Mouse (Mus musculus): ENCODE data around the gene Cd28. TPM values are rescaled to one million over a fixed set of nuclear protein-coding genes. Genes with fewer than 3 reads are reported as not detected.

Gene Cd28
- polyA plus RNA-seq (2012; rRNA removed) (0.24 and 0.45 TPM in 2 replicates), polyA plus RNA-seq (2014; fragmentation: Nextera tagmentation; extraction: Ambion mirVana) (0.25 and 0.57 TPM in 2 replicates)

DNA sequence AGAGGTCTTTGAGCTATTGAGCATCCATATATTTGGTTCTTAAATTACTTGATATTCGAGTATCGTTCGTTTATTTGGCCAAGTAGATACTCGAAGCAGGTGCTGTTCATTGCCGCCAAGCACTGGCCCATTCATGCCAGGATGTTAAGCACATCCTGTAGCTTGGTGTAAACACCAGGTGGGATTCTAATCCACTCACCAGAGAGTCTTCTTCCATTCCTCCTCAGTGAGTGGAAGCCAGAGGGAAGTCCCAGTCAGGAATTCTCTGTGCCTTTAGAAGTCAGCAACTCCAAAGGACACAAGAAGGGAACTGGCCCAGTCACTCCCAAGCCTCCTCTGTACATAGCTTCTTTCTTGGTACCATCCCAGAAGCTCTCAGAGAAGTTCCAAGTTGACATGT is at the start of gene Cd28:
Gene Cd28 (plus strand): TSS at position 234 of the 400 bp plus-strand sequence.
- H3K27me3 ChIP-seq (ENCODE audit: control insufficient read depth, insufficient read depth, low read length) = no peaks in the 10 kb centered on the region
- WGBS = 77% methylated on average over 5 of the region's 5 CpGs
- ATAC-seq (ENCODE audit: low FRiP score, low read depth) (no peak), DNase-seq (ENCODE audit: low spot score) (no peak)
- peak within 1 kb of the TSS; percentile 26; the same call in 1 of the 2 replicates for H3K27ac ChIP-seq (replicated peaks; ENCODE audit: low read depth, low read length)
- no peaks in the 10 kb centered on the region for H3K9me3 ChIP-seq (ENCODE audit: control insufficient read depth, low read length)
- H3K4me1 ChIP-seq (ENCODE audit: control insufficient read depth, insufficient read depth, low read length) = no peaks in the 10 kb centered on the region
- H3K9ac ChIP-seq (ENCODE audit: low read depth, low read length, severe bottlenecking) = no peak within 1 kb of the TSS
- H3K4me2 ChIP-seq (replicated peaks; ENCODE audit: low read depth, low read length, severe bottlenecking) = no peak within 1 kb of the TSS
- H3K36me3 ChIP-seq (ENCODE audit: control insufficient read depth, insufficient read depth, low read length) = no peaks in the 10 kb centered on the region
- no peak within 1 kb of the TSS for H3K4me3 ChIP-seq (replicated peaks; ENCODE audit: low read length)
- no peak for TF ChIP-seq POLR2A (IDR thresholded peaks at IDR 0.05; ENCODE audit: borderline replicate concordance, extremely low read depth, insufficient read depth, insufficient read length)

- DNase-seq (ENCODE audit: low spot score) (peak; percentile 80), ATAC-seq (ENCODE audit: low FRiP score, low read depth) (peak; percentile 53; the same call in 1 of the 2 replicates)
- Histone ChIP-seq H3K27me3 (ENCODE audit: control insufficient read depth, insufficient read depth, low read length) (no peaks in the 10 kb centered on the region), H3K9ac (ENCODE audit: low read depth, low read length, severe bottlenecking) (peak overlapping the region; percentile 25; the same call in 1 of the 2 replicates), H3K4me3 (replicated peaks; ENCODE audit: low read length) (0 out of 2 replicates have a peak overlapping the region, but pooled peaks have one; percentile 1), H3K36me3 (ENCODE audit: control insufficient read depth, insufficient read depth, low read length) (no peaks in the 10 kb centered on the region), H3K4me2 (replicated peaks; ENCODE audit: low read depth, low read length, severe bottlenecking) (peak overlapping the region; percentile 30), H3K27ac (replicated peaks; ENCODE audit: low read depth, low read length) (no peak overlapping the region), H3K9me3 (ENCODE audit: control insufficient read depth, low read length) (no peaks in the 10 kb centered on the region), H3K4me1 (ENCODE audit: control insufficient read depth, insufficient read depth, low read length) (peaks cover 6% of the 10 kb centered on the region)
- no peak for TF ChIP-seq POLR2A (IDR thresholded peaks at IDR 0.05; ENCODE audit: borderline replicate concordance, extremely low read depth, insufficient read depth, insufficient read length)
- WGBS = 24% methylated on average over 17 of the region's 17 CpGs
These were observed 48.6 kb upstream of the Cd28 start for GRCm38 (mm10) chr1:60667873-60668616.

DNA sequence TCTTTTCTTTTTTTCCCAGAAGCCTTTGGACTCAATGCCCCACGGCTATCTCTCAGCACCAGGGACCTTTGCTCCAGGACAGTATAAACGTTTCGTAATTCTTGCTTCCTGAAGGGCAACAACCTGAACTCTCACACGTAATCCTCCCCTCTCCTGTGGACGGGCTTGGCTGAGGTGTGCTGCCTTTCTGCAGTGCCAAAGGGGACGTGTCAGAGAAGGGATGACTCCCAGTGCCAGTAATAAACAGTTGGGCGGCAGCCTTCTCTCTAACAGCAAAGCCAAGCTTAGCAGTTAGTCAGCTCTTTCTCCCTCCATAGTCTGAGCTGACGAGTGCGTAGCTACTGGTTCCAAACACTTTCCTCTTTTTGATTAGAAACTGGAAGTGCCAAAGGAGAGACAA is 47.6 kb upstream of the Cd28 start:
- no peaks in the 10 kb centered on the region for H3K9me3 ChIP-seq (ENCODE audit: control insufficient read depth, low read length)
- no peak overlapping the region for H3K4me3 ChIP-seq (replicated peaks; ENCODE audit: low read length)
- no peaks in the 10 kb centered on the region for H3K36me3 ChIP-seq (ENCODE audit: control insufficient read depth, insufficient read depth, low read length)
- H3K27ac ChIP-seq (replicated peaks; ENCODE audit: low read depth, low read length) = no peak overlapping the region
- no peaks in the 10 kb centered on the region for H3K27me3 ChIP-seq (ENCODE audit: control insufficient read depth, insufficient read depth, low read length)
- H3K4me2 ChIP-seq (replicated peaks; ENCODE audit: low read depth, low read length, severe bottlenecking) = no peak overlapping the region
- ATAC-seq (ENCODE audit: low FRiP score, low read depth) (no peak), DNase-seq (ENCODE audit: low spot score) (no peak)
- no peak overlapping the region for H3K9ac ChIP-seq (ENCODE audit: low read depth, low read length, severe bottlenecking)
- 56% methylated on average over 9 of the region's 9 CpGs for WGBS
- peaks cover 6% of the 10 kb centered on the region for H3K4me1 ChIP-seq (ENCODE audit: control insufficient read depth, insufficient read depth, low read length)
- TF ChIP-seq POLR2A (IDR thresholded peaks at IDR 0.05; ENCODE audit: borderline replicate concordance, extremely low read depth, insufficient read depth, insufficient read length) = no peak

- Histone ChIP-seq H3K36me3 (ENCODE audit: control insufficient read depth, insufficient read depth, low read length) (no peaks in the 10 kb centered on the region), H3K4me2 (replicated peaks; ENCODE audit: low read depth, low read length, severe bottlenecking) (no peak overlapping the region), H3K9ac (ENCODE audit: low read depth, low read length, severe bottlenecking) (no peak overlapping the region), H3K4me3 (replicated peaks; ENCODE audit: low read length) (no peak overlapping the region), H3K9me3 (ENCODE audit: control insufficient read depth, low read length) (no peaks in the 10 kb centered on the region), H3K27me3 (ENCODE audit: control insufficient read depth, insufficient read depth, low read length) (no peaks in the 10 kb centered on the region), H3K27ac (replicated peaks; ENCODE audit: low read depth, low read length) (no peak overlapping the region), H3K4me1 (ENCODE audit: control insufficient read depth, insufficient read depth, low read length) (peaks cover 6% of the 10 kb centered on the region)
- DNase-seq (ENCODE audit: low spot score) (no peak), ATAC-seq (ENCODE audit: low FRiP score, low read depth) (no peak)
- WGBS = 91% methylated on average over 2 of the region's 2 CpGs
- TF ChIP-seq POLR2A (IDR thresholded peaks at IDR 0.05; ENCODE audit: borderline replicate concordance, extremely low read depth, insufficient read depth, insufficient read length) = no peak
These were observed 46.9 kb upstream of the Cd28 start for GRCm38 (mm10) chr1:60669664-60670063.

DNA sequence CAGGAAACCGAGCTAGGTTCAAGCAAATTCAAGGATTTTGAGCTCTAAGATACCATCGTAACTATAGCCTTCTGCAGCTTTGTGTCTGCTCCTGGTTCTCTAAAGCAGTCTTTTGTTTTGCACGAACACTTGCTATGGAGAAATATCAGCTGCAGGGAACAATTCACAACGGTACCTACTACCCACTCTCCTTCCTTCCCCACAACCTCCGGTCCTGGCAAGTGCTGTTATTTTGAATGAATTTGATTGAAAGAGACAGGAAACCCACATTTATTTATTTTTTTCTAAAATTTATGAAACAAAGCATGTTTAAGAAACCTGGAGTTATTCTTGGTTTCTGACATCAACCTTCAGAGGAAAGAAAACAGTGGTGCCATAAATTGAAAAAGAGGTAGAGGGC is 46.4 kb upstream of the Cd28 start:
- Histone ChIP-seq H3K9ac (ENCODE audit: low read depth, low read length, severe bottlenecking) (no peak overlapping the region), H3K4me2 (replicated peaks; ENCODE audit: low read depth, low read length, severe bottlenecking) (no peak overlapping the region), H3K36me3 (ENCODE audit: control insufficient read depth, insufficient read depth, low read length) (no peaks in the 10 kb centered on the region), H3K4me1 (ENCODE audit: control insufficient read depth, insufficient read depth, low read length) (peaks cover 6% of the 10 kb centered on the region), H3K27ac (replicated peaks; ENCODE audit: low read depth, low read length) (no peak overlapping the region), H3K4me3 (replicated peaks; ENCODE audit: low read length) (no peak overlapping the region), H3K9me3 (ENCODE audit: control insufficient read depth, low read length) (no peaks in the 10 kb centered on the region), H3K27me3 (ENCODE audit: control insufficient read depth, insufficient read depth, low read length) (no peaks in the 10 kb centered on the region)
- ATAC-seq (ENCODE audit: low FRiP score, low read depth) = no peak
- TF ChIP-seq POLR2A (IDR thresholded peaks at IDR 0.05; ENCODE audit: borderline replicate concordance, extremely low read depth, insufficient read depth, insufficient read length) = no peak
- DNase-seq (ENCODE audit: low spot score) = no peak
- WGBS = 77% methylated on average over 5 of the region's 5 CpGs

Measured in limb, embryonic 14.5 days (tissue).